Mouse (Mus musculus) forebrain, embryonic 10.5 days (tissue): ENCODE data around the gene Tmem95. TPM values are rescaled to one million over a fixed set of nuclear protein-coding genes. Genes with fewer than 3 reads are reported as not detected.

ENCODE experiments used
- DNase-seq: peaks from one replicate; pipeline ENCODE4 v3.0.0-alpha.2; 2017; ENCODE audit warnings: low spot score; ENCODE audit errors: extremely low spot score
- H3K27ac ChIP-seq: fragments of 300-500 bp; sonication (generic); 2 replicates; pipeline ENCODE4 v1.5.1; 2016; ENCODE audit warnings: mild to moderate bottlenecking
- H3K27me3 ChIP-seq: fragments of 300-500 bp; sonication (generic); 2 replicates; pipeline ENCODE4 v1.6.1; 2016; ENCODE audit warnings: mild to moderate bottlenecking; ENCODE audit not compliant: poor library complexity, severe bottlenecking
- H3K36me3 ChIP-seq: fragments of 300-500 bp; sonication (generic); replicated peaks from 2 replicates; pipeline ENCODE4 v1.6.1; 2016; ENCODE audit warnings: mild to moderate bottlenecking, moderate library complexity
- H3K4me1 ChIP-seq: fragments of 300-500 bp; sonication (generic); 2 replicates; pipeline ENCODE4 v1.6.1; 2016
- H3K4me3 ChIP-seq: fragments of 300-500 bp; sonication (generic); 2 replicates; pipeline ENCODE4 v1.5.1; 2016; ENCODE audit warnings: mild to moderate bottlenecking, moderate library complexity
- H3K9me3 ChIP-seq: fragments of 300-500 bp; sonication (generic); 2 replicates; pipeline ENCODE4 v1.6.1; 2016; ENCODE audit warnings: mild to moderate bottlenecking, moderate library complexity
- WGBS: fragments of 180-500 bp; shearing (Covaris S2); methylation state at CpG from one replicate; pipeline ENCODE4 v1.1.7; 2016; 5-methylcytosine and 5-hydroxymethylcytosine counted together
- polyA plus RNA-seq: library from polyadenylated mRNA; unstranded; fragments of >200 nt; fragmentation: Nextera tagmentation; extraction: Ambion mirVana; gene quantifications from 2 replicates; pipeline ENCODE4 v1.2.1, GENCODE M21; 2016

The Tmem95 gene
- polyA plus RNA-seq, 1 experiment from 2014 or later: not detected

DNA sequence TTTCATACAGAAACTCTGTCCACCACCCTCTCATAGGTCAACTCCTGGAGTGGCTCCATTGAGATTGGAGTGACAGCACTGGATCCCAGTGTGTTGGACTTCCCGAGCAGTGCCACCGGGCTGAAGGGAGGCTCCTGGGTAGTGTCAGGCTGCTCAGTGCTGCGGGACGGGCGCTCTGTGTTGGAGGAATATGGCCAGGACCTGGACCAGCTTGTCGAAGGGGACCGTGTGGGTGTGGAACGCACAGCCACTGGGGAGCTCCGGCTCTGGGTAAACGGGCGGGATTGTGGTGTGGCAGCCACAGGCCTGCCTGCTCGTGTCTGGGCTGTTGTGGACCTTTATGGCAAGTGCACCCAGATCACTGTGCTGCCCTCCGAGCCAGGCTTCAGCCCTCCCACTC is 25.2 kb upstream of the Tmem95 start:
- Histone ChIP-seq H3K4me3 (peak overlapping the region; percentile 99), H3K36me3 (peaks cover 52% of the 10 kb centered on the region), H3K27me3 (peaks cover 8% of the 10 kb centered on the region; the same call in 1 of the 2 replicates), H3K4me1 (peaks cover 47% of the 10 kb centered on the region), H3K27ac (peak overlapping the region; percentile 99; the same call in 1 of the 2 replicates), H3K9me3 (no peaks in the 10 kb centered on the region)
- 90% methylated on average over 12 of the region's 13 CpGs for WGBS
- no peak for DNase-seq

- H3K9me3 ChIP-seq: no peaks in the 10 kb centered on the region
- H3K36me3 ChIP-seq: peaks cover 45% of the 10 kb centered on the region
- under 1% methylated on average over 39 of the region's 39 CpGs for WGBS
- H3K4me1 ChIP-seq: peaks cover 47% of the 10 kb centered on the region
- H3K27me3 ChIP-seq: peaks cover 8% of the 10 kb centered on the region; the same call in 1 of the 2 replicates
- peak overlapping the region; percentile 99 for H3K4me3 ChIP-seq
- peak; percentile 46 for DNase-seq
- peak overlapping the region; percentile 99 for H3K27ac ChIP-seq
Measured at GRCm38 (mm10) chr11:69901993-69902392, 24.2 kb upstream of the Tmem95 start.

GRCm38 (mm10) chr11:69901406-69901846 is 23.6 kb upstream of the Tmem95 start:
- Histone ChIP-seq H3K4me3 (peak overlapping the region; percentile 99), H3K9me3 (no peaks in the 10 kb centered on the region), H3K27ac (peak overlapping the region; percentile 99), H3K36me3 (peaks cover 40% of the 10 kb centered on the region), H3K4me1 (peaks cover 47% of the 10 kb centered on the region), H3K27me3 (peaks cover 8% of the 10 kb centered on the region; the same call in 1 of the 2 replicates)
- WGBS: under 1% methylated on average over 42 of the region's 42 CpGs
- DNase-seq: peak; percentile 97

DNA sequence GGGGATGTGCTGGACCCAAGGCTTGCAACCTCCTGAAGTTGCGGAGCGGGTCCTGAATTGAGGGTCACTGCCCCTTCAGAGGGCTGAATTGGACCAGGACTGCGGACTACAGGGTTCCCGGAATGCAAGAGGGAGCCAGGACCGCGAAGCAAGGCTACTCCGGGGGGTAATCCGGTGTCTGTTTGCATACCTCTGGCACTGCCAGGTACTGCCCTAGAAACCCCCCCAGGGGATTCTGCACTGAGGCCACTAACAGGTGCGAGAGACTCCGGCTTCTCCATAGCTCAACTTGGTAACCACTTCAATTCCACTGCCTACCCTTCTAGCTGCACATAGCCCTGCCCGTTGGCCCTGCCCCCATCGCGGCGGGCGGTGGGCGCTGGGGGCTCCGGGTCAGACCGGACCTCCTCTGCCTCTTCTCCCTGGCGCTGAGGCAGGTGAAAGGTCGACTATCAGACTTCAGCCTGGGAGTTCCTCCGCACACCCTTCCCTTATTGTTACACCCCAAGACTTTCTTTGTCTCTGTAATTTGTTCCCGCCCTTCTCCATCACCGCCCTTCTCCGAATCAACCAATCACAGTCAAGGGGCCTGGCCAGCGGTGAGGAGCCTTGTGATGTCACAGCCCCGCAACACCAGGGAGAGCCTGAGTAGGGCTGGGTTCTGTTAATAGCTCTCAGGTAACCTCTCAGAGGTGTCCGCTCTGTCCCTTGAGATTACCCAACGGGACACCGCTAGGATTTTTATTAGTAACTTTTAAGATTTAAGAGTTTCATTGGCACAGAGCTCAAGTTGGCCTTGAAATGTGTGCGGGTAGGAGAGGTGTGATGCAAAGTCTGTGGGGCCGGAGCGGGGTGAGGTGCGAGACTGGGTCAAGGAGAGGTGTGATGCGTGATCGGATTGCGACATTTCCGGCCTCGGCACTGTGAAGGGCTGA is 22.9 kb upstream of the Tmem95 start, which contains the start of the genes 2810408A11Rik and Neurl4:
2810408A11Rik (minus strand) TSS at position 517 of the 935 bp plus-strand sequence.
Neurl4 (plus strand) TSS at position 602 of the 935 bp plus-strand sequence.
- Histone ChIP-seq H3K4me3 (peak within 1 kb of the TSS; percentile 99), H3K36me3 (peaks cover 33% of the 10 kb centered on the region), H3K27me3 (peaks cover 8% of the 10 kb centered on the region; the same call in 1 of the 2 replicates), H3K9me3 (no peaks in the 10 kb centered on the region), H3K4me1 (peaks cover 47% of the 10 kb centered on the region), H3K27ac (peak within 1 kb of the TSS; percentile 99)
- peak; percentile 92 for DNase-seq
- under 1% methylated on average over 38 of the region's 38 CpGs for whole genome bisulfite sequencing

DNA sequence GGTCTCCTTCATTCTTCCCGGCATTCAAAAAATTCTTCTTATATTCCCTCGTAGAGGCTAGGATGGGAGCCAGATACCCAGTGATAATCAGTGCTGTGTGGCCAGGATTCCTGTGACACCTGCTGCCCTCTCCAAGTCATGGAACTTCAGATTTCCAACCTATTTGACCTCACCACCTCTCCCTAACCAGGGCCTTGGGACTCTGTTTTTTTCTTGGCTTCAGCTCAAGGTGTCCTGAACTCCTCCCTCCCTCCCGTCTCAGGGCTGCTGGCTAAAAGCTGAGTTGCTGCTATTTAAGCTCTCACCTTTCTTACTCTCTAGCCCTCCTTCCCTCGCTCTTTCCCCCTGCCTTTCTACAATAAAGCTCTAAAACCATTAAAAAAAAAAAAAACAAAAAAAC is 22.1 kb upstream of the Tmem95 start:
- H3K36me3 ChIP-seq: peaks cover 24% of the 10 kb centered on the region
- H3K4me1 ChIP-seq: peaks cover 52% of the 10 kb centered on the region
- H3K27ac ChIP-seq: peak overlapping the region; percentile 99
- H3K27me3 ChIP-seq: peaks cover 8% of the 10 kb centered on the region; the same call in 1 of the 2 replicates
- peak overlapping the region; percentile 99 for H3K4me3 ChIP-seq
- no peak for DNase-seq
- H3K9me3 ChIP-seq: no peaks in the 10 kb centered on the region
- WGBS: 26% methylated on average over 4 of the region's 4 CpGs

DNA sequence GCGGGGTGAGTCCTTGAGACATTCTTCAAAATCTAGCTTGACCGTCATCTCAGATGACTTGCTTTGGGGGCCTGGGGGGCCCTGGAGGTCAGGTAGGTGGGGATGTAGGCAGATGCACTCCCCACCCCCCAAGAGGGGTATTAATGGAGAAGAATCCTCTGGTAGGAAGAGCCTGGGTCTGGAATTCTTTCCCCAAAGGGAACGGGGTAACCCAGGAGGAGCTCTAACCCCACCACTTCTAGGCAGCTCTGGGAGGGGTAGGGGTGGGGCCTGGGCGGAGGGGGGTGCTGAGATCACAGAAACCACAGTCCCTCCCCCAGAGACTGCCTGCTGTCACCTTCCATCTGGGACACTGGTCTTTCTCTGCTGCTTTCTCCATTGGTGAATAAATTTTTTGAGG is 17.5 kb upstream of the Tmem95 start, which contains the start of gene Acap1:
Acap1 (minus strand) TSS at position 249 of the 400 bp plus-strand sequence.
- peaks cover 35% of the 10 kb centered on the region for H3K4me1 ChIP-seq
- 85% methylated on average over 4 of the region's 4 CpGs for WGBS
- DNase-seq: no peak

GRCm38 (mm10) chr11:69894671-69895070 is 16.9 kb upstream of the Tmem95 start:
- Histone ChIP-seq H3K4me1 (peaks cover 29% of the 10 kb centered on the region), H3K36me3 (peaks cover 3% of the 10 kb centered on the region), H3K27me3 (peaks cover 6% of the 10 kb centered on the region; the same call in 1 of the 2 replicates), H3K9me3 (no peaks in the 10 kb centered on the region), H3K4me3 (no peak overlapping the region), H3K27ac (no peak overlapping the region)
- DNase-seq: no peak
- 78% methylated on average over 5 of the region's 5 CpGs for WGBS

More for the DNA sequence above, 17.5 kb upstream of the Tmem95 start, which contains the start of gene Acap1:
- H3K9me3 ChIP-seq: no peaks in the 10 kb centered on the region
- H3K27ac ChIP-seq: 0 out of 2 replicates have a peak within 1 kb of the TSS, but pooled peaks have one; percentile 26
- H3K4me3 ChIP-seq: no peak within 1 kb of the TSS
- peaks cover 3% of the 10 kb centered on the region for H3K36me3 ChIP-seq
- H3K27me3 ChIP-seq: peaks cover 8% of the 10 kb centered on the region; the same call in 1 of the 2 replicates

DNA sequence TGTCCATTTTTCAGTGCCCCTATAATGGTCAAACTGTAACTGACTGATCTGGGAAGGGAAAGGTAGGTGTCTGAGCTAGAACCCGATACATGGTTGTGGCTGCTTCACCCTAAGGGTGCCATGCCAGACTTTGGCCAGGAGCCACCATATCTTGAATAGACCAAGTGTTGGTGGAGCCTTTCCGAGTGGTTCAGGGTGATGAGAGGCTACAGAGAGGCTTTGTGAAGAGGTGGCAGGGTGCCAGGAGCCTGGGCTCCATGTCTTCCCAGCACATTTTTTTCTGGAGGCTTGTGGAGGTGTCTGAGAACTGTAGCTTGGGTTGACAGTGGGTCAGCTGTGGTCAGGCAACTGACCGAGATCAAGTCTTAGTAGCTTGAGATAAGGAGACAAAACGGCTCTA is 13.7 kb upstream of the Tmem95 start:
- H3K27ac ChIP-seq: no peak overlapping the region
- DNase-seq: no peak
- no peaks in the 10 kb centered on the region for H3K9me3 ChIP-seq
- no peak overlapping the region for H3K4me3 ChIP-seq
- no peaks in the 10 kb centered on the region for H3K36me3 ChIP-seq
- WGBS: 85% methylated on average over 4 of the region's 4 CpGs
- H3K27me3 ChIP-seq: no peaks in the 10 kb centered on the region
- H3K4me1 ChIP-seq: peaks cover 12% of the 10 kb centered on the region; the same call in 1 of the 2 replicates

DNA sequence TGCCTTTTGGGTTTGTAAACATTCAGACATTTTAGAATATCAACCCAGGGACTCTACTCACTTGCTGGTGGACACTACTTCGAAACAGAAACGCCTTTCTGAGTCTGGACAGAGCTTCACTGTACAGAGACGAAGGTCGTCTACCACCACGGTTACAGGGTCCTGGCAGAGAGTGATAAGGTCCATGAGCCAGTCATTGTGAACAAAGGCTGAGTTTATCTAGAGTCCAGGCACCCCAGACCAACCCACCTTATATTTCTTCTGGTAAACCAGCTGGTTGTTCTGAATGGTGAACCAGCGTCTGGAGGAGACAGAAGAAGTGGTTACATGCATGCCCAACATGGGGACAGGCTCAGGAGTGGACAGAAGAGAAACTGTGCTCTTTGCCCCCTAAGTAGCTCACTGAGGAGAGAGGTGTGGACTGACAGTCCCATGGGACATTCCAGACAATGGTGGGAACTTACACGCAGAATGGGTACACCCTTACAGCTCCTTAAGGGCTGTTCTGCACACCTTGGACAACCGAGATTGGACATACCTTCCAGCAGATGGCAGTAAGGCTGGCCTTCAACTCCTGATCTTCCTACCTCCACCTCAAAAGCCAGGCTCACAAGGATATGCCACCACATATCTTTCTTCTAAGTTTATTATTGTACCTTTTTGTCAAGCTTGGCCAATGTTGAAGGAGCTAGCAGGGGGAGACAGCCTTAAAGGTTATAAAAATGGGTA is 9.3 kb upstream of the Tmem95 start:
- Histone ChIP-seq H3K4me3 (no peak overlapping the region), H3K27me3 (peaks cover 11% of the 10 kb centered on the region), H3K4me1 (peaks cover 11% of the 10 kb centered on the region; the same call in 1 of the 2 replicates), H3K36me3 (no peaks in the 10 kb centered on the region), H3K9me3 (no peaks in the 10 kb centered on the region), H3K27ac (0 out of 2 replicates have a peak overlapping the region, but pooled peaks have one; percentile 0)
- DNase-seq: no peak
- WGBS: 72% methylated on average over 8 of the region's 8 CpGs

DNA sequence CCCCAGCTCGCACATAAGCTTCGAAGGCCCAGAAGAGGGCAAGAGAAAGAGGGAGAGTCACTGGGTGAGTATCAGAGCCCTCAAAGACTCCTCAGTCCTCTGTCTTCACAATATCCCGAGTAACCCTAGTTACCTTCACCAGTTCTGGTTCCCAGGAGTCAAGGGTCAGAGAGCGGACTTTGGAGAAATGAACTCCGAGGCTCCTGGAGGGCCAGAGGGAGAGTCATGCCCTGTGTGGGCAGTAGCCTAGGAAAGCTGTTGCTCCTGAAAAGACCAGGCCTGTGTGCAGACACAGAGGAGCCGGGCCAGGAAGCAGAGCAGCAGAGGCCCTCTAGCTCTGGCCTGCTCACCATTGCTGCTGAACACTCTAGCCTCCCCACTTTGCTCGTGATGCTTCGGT is 6.8 kb upstream of the Tmem95 start:
- H3K36me3 ChIP-seq: no peaks in the 10 kb centered on the region
- H3K27ac ChIP-seq: peak overlapping the region; percentile 12; the same call in 1 of the 2 replicates
- no peak for DNase-seq
- peaks cover 23% of the 10 kb centered on the region for H3K27me3 ChIP-seq
- no peaks in the 10 kb centered on the region for H3K9me3 ChIP-seq
- 91% methylated on average over 8 of the region's 8 CpGs for WGBS
- no peak overlapping the region for H3K4me3 ChIP-seq
- H3K4me1 ChIP-seq: peaks cover 31% of the 10 kb centered on the region

- 89% methylated on average over 9 of the region's 9 CpGs for WGBS
- Histone ChIP-seq H3K4me1 (peaks cover 35% of the 10 kb centered on the region), H3K36me3 (no peaks in the 10 kb centered on the region), H3K27me3 (peaks cover 28% of the 10 kb centered on the region), H3K9me3 (no peaks in the 10 kb centered on the region), H3K4me3 (no peak overlapping the region), H3K27ac (peak overlapping the region; percentile 41; the same call in 1 of the 2 replicates)
- no peak for DNase-seq
Measured at GRCm38 (mm10) chr11:69884240-69884639, 6.4 kb upstream of the Tmem95 start.

DNA sequence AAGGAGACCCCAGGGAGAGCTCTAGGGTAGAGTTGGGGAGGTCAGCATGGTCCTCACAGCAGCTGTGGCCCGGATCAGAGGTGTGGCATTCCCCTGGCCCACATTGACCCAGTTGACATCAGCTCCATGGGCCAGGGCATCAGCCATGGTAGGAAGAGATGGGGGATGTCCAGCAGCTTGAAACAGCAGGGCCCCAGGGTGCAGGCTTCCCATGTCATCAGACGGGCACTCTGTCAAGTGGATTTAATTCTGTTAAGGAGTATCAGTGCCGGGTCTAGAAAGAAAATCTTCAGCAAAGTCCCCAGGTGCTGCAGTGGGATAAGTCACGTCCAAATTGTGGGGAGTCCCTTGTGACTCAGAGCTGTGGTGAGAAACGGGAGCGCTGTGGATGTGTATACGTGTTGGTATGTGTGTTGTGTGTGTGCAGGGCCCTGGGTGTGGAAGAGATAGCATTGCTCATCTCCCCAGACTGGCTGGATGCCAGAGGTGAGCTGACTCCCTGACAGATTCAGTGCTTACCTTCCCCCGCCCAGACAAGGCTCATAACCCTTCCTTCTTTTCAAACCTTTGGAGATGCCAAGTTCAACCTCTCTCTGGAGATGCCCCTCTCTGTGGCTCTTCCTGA is 5.8 kb upstream of the Tmem95 start:
- 88% methylated on average over 8 of the region's 8 CpGs for WGBS
- Histone ChIP-seq H3K36me3 (no peaks in the 10 kb centered on the region), H3K27me3 (peaks cover 33% of the 10 kb centered on the region), H3K4me1 (peaks cover 41% of the 10 kb centered on the region), H3K4me3 (no peak overlapping the region), H3K27ac (no peak overlapping the region), H3K9me3 (no peaks in the 10 kb centered on the region)
- DNase-seq: no peak
